Mouse (Mus musculus) embryonic facial prominence, embryonic 14.5 days (tissue): ENCODE results near the gene Comt. TPM values are rescaled to one million over a fixed set of nuclear protein-coding genes. Genes with fewer than 3 reads are reported as not detected.

ENCODE experiments used
- ATAC-seq: fragments of 200-750 bp; cut with Nextera tagmentation; 2 replicates; pipeline ENCODE4 v1.8.0; 2017; ENCODE audit warnings: low read depth, moderate number of reproducible peaks, moderate TSS enrichment
- DNase-seq: peaks from one replicate; pipeline ENCODE4 v3.0.0-alpha.2; 2015; ENCODE audit warnings: low spot score
- H3K27ac ChIP-seq: fragments of 300-500 bp; sonication (generic); replicated peaks from 2 replicates; pipeline ENCODE4 v1.5.1; 2014; ENCODE audit warnings: low read depth, mild to moderate bottlenecking, low read length, moderate library complexity
- H3K27me3 ChIP-seq: fragments of 300-500 bp; sonication (generic); replicated peaks from 2 replicates; pipeline ENCODE4 v1.6.1; 2014; ENCODE audit warnings: low read length; ENCODE audit not compliant: control insufficient read depth, insufficient read depth
- H3K36me3 ChIP-seq: fragments of 300-500 bp; sonication (generic); 2 replicates; pipeline ENCODE4 v1.6.1; 2014; ENCODE audit warnings: low read length, mixed read lengths; ENCODE audit not compliant: control insufficient read depth, insufficient read depth
- H3K4me1 ChIP-seq: fragments of 300-500 bp; sonication (generic); 2 replicates; pipeline ENCODE4 v1.6.1; 2014; ENCODE audit warnings: antibody characterized with exemption, low read length; ENCODE audit not compliant: control insufficient read depth, insufficient read depth
- H3K4me2 ChIP-seq: fragments of 300-500 bp; sonication (generic); 2 replicates; pipeline ENCODE4 v1.6.1; 2014; ENCODE audit warnings: low read depth, mild to moderate bottlenecking, low read length, moderate library complexity, mixed read lengths
- H3K4me3 ChIP-seq: fragments of 300-500 bp; sonication (generic); 2 replicates; pipeline ENCODE4 v1.5.1; 2014; ENCODE audit warnings: low read depth, mild to moderate bottlenecking, low read length
- H3K9ac ChIP-seq: fragments of 300-500 bp; sonication (generic); 2 replicates; pipeline ENCODE4 v1.6.1; 2014; ENCODE audit warnings: low read depth, mild to moderate bottlenecking, low read length, moderate library complexity, mixed read lengths
- H3K9me3 ChIP-seq: fragments of 300-500 bp; sonication (generic); 2 replicates; pipeline ENCODE4 v1.6.1; 2016; ENCODE audit warnings: low read length; ENCODE audit not compliant: control insufficient read depth
- WGBS: fragments of 180-500 bp; shearing (Covaris S2); extraction: QIAGEN DNeasy Blood & Tissue Kit; methylation state at CpG from one replicate; pipeline ENCODE4 v1.1.7; 2014; 5-methylcytosine and 5-hydroxymethylcytosine counted together
- polyA plus RNA-seq: library from polyadenylated mRNA; unstranded; fragments of >200 nt; fragmentation: Nextera tagmentation; extraction: Ambion mirVana; gene quantifications from 2 replicates; pipeline ENCODE4 v1.2.1, GENCODE M21; 2014

Gene Comt
- polyA plus RNA-seq, 1 experiment from 2014 or later = 85.4 TPM

- Histone ChIP-seq H3K27me3 (no peaks in the 10 kb centered on the region), H3K4me1 (peaks cover 17% of the 10 kb centered on the region), H3K4me2 (no peak overlapping the region), H3K27ac (no peak overlapping the region), H3K36me3 (no peaks in the 10 kb centered on the region), H3K4me3 (no peak overlapping the region), H3K9me3 (no peaks in the 10 kb centered on the region), H3K9ac (no peak overlapping the region)
- ATAC-seq = peak; percentile 53; the same call in 1 of the 2 replicates
- DNase-seq = peak; percentile 82
- WGBS = 40% methylated on average over 6 of the region's 6 CpGs
Observed at GRCm38 (mm10) chr16:18381621-18382258, 44.9 kb downstream of the Comt start.

GRCm38 (mm10) chr16:18380495-18381063, 46.1 kb downstream of the Comt start:
- DNase-seq = peak; percentile 54
- Histone ChIP-seq H3K4me2 (no peak overlapping the region), H3K36me3 (no peaks in the 10 kb centered on the region), H3K9me3 (no peaks in the 10 kb centered on the region), H3K27me3 (no peaks in the 10 kb centered on the region), H3K4me3 (no peak overlapping the region), H3K4me1 (peaks cover 17% of the 10 kb centered on the region), H3K9ac (no peak overlapping the region), H3K27ac (no peak overlapping the region)
- peak; percentile 64; the same call in 1 of the 2 replicates for ATAC-seq
- WGBS = 33% methylated on average over 6 of the region's 6 CpGs

GRCm38 (mm10) chr16:18379338-18380001, 47.2 kb downstream of the Comt start:
- ATAC-seq (peak; percentile 27; the same call in 1 of the 2 replicates), DNase-seq (no peak)
- H3K4me1 ChIP-seq = peaks cover 17% of the 10 kb centered on the region
- no peaks in the 10 kb centered on the region for H3K27me3 ChIP-seq
- H3K9ac ChIP-seq = no peak overlapping the region
- H3K9me3 ChIP-seq = no peaks in the 10 kb centered on the region
- 72% methylated on average over 8 of the region's 8 CpGs for WGBS
- no peak overlapping the region for H3K4me2 ChIP-seq
- no peak overlapping the region for H3K27ac ChIP-seq
- no peaks in the 10 kb centered on the region for H3K36me3 ChIP-seq
- no peak overlapping the region for H3K4me3 ChIP-seq

- no peak overlapping the region for H3K4me2 ChIP-seq
- WGBS = 11% methylated on average over 1 of the region's 1 CpGs
- DNase-seq (no peak), ATAC-seq (no peak)
- H3K27me3 ChIP-seq = no peaks in the 10 kb centered on the region
- no peak overlapping the region for H3K9ac ChIP-seq
- no peaks in the 10 kb centered on the region for H3K36me3 ChIP-seq
- H3K27ac ChIP-seq = no peak overlapping the region
- H3K4me1 ChIP-seq = peaks cover 16% of the 10 kb centered on the region
- H3K4me3 ChIP-seq = no peak overlapping the region
- no peaks in the 10 kb centered on the region for H3K9me3 ChIP-seq
Observed at GRCm38 (mm10) chr16:18378489-18378888, 48.2 kb downstream of the Comt start.

- ATAC-seq (no peak), DNase-seq (no peak)
- Histone ChIP-seq H3K27me3 (no peaks in the 10 kb centered on the region), H3K4me2 (no peak overlapping the region), H3K9me3 (no peaks in the 10 kb centered on the region), H3K4me3 (no peak overlapping the region), H3K36me3 (no peaks in the 10 kb centered on the region), H3K27ac (no peak overlapping the region), H3K9ac (no peak overlapping the region), H3K4me1 (peaks cover 15% of the 10 kb centered on the region)
- WGBS = 30% methylated on average over 3 of the region's 3 CpGs
Observed at GRCm38 (mm10) chr16:18377203-18377602, 49.4 kb downstream of the Comt start.

- Histone ChIP-seq H3K4me2 (no peak overlapping the region), H3K9me3 (no peaks in the 10 kb centered on the region), H3K27ac (no peak overlapping the region), H3K9ac (no peak overlapping the region), H3K36me3 (no peaks in the 10 kb centered on the region), H3K27me3 (no peaks in the 10 kb centered on the region), H3K4me3 (no peak overlapping the region), H3K4me1 (peaks cover 7% of the 10 kb centered on the region; the same call in 1 of the 2 replicates)
- 74% methylated on average over 6 of the region's 7 CpGs for WGBS
- ATAC-seq (no peak), DNase-seq (no peak)
Observed at GRCm38 (mm10) chr16:18376297-18376954, 50.2 kb downstream of the Comt start.

- ATAC-seq (no peak), DNase-seq (no peak)
- Histone ChIP-seq H3K27me3 (no peaks in the 10 kb centered on the region), H3K4me2 (no peak overlapping the region), H3K9ac (no peak overlapping the region), H3K4me1 (no peaks in the 10 kb centered on the region), H3K36me3 (no peaks in the 10 kb centered on the region), H3K9me3 (no peaks in the 10 kb centered on the region), H3K4me3 (no peak overlapping the region), H3K27ac (no peak overlapping the region)
- 87% methylated on average over 4 of the region's 4 CpGs for WGBS
Observed at GRCm38 (mm10) chr16:18373632-18374031, 53.0 kb downstream of the Comt start.

- no peak for ATAC-seq
Observed at GRCm38 (mm10) chr16:18370197-18370596, 56.5 kb downstream of the Comt start.

More at GRCm38 (mm10) chr16:18370197-18370596, 56.5 kb downstream of the Comt start:
- Histone ChIP-seq H3K4me1 (no peaks in the 10 kb centered on the region), H3K4me3 (no peak overlapping the region), H3K4me2 (no peak overlapping the region), H3K27ac (no peak overlapping the region), H3K9ac (no peak overlapping the region), H3K36me3 (no peaks in the 10 kb centered on the region), H3K9me3 (no peaks in the 10 kb centered on the region), H3K27me3 (no peaks in the 10 kb centered on the region)
- 95% methylated on average over 3 of the region's 3 CpGs for WGBS
- no peak for DNase-seq
